Mouse (Mus musculus): ENCODE measurements around the gene Diexf. TPM values are rescaled to one million over a fixed set of nuclear protein-coding genes. Genes with fewer than 3 reads are reported as not detected.

Gene Diexf
- polyA plus RNA-seq, 1 experiment from 2014 or later: 16.2 TPM

DNA sequence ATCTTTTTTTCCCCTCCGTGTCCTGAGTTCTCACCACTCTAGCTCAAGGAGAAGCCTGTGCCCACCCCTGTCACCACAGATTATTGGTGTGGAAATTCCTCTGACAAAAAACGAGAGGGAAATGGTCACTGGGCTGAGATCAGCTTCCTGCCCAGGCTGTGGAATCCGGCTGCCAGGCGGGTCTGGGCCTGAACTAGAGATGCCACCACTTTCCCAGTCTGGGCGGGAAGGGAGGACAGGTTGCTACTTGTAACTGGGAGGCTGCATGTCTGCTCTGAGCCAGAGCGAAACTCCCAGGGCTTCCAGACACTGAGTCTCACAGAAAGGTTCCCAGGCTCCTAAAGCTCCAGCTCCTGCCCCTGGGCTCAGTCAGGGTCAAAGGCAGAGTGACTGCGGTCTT lies 11.0 kb upstream of the Diexf start:
- no peak for ATAC-seq
- POLR2A ChIA-PET: no interaction called here

DNA sequence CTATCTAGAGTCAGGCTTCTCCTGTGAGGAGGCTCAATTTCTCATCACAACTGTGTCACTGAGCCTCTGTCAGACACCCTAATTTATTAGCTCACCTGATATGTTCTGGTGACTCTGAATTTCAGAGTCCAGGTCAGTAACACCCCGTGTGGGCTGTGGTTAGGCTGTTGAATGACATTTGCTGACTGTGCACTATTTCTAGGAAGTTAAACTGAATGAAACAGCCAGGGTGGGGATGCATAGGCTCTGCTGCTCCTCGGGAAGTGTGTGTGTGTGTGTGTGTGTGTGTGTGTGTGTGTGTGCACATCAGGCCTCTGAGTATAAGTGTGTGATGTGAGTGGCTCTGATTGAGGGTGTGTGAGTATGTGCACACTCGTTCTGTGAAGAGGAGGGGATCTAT lies 8.6 kb upstream of the Diexf start:
- ChIA-PET POLR2A (interaction anchor here (0.6 to 1.1 kb wide), 2 partner anchors 9 to 10 kb away, joined by 3 to 5 read pairs; no protein-coding TSS in a partner anchor), CTCF (interaction anchor here (1.0 to 1.2 kb wide), 3 partner anchors 8 to 26 kb away, joined by 3 to 5 read pairs (median 3); partner anchors contain the start of gene Diexf)
- ATAC-seq: no peak
- DNase-seq (ENCODE audit: low read depth, low spot score): no peak
- in situ Hi-C loops (cut with MboI; ENCODE audit: low pct_unique_long_range_greater_than_20kb): no loop called here
- H3K27me3 ChIP-seq: no peaks in the 10 kb centered on the region
- TF ChIP-seq CTCF (IDR thresholded peaks at IDR 0.05): no peak

More for the DNA sequence above, 11.0 kb upstream of the Diexf start:
- in situ Hi-C loops (cut with MboI; ENCODE audit: low pct_unique_long_range_greater_than_20kb): no loop called here
- no peak for DNase-seq (ENCODE audit: low read depth, low spot score)
- CTCF ChIA-PET: no interaction called here
- H3K27me3 ChIP-seq: no peaks in the 10 kb centered on the region
- TF ChIP-seq CTCF (IDR thresholded peaks at IDR 0.05): no peak

DNA sequence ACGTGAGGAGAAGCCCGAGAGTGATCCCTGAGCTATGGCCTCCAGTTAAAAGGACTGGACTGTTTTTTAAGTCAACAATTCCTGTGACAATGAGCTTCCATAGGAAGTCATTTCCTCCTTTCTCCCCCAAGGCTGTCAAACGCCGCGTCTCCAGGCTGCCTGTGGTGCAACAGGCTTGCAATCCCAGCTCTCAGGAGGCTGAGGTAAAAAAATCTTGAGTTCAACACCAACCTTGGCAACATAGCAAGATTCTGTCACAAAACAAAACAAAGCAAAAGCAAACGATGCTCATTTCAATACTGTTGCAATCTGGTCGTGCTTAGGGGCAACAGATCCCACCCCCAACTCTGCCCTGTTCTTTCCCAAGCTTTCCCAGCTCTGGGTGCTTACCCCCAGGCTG lies 8.0 kb upstream of the Diexf start:
- ATAC-seq: no peak
- in situ Hi-C loops (cut with MboI; ENCODE audit: low pct_unique_long_range_greater_than_20kb): no loop called here
- no peak for DNase-seq (ENCODE audit: low read depth, low spot score)
- no peaks in the 10 kb centered on the region for H3K27me3 ChIP-seq
- ChIA-PET CTCF (interaction anchor here (1.0 to 1.2 kb wide), 4 partner anchors 8 to 26 kb away, joined by 3 to 5 read pairs (median 3); partner anchors contain the start of gene Diexf), POLR2A (interaction anchor here (0.8 kb wide), 1 partner anchor 8 kb away, joined by 3 read pairs; the partner anchor contains the start of gene Diexf)
- TF ChIP-seq CTCF (IDR thresholded peaks at IDR 0.05): no peak

DNA sequence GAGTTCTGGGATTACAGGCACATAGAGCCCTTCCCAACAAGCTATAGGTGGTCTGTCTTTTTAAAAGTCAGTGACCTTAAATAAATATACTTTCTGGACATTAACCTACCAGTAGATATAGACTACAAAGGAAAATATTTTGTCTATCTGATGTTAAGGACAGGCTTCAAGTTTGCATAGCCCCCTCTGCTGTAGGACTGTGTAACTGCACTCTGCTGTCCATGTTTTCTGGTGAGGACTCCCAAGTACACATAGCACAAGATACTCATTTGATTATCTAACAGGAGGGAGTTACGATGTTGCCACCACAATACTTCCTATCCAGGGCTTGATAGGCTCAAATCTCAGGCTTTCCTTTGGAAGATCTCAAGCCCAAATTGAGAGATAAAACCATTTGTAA lies 3.7 kb upstream of the Diexf start:
- DNase-seq (ENCODE audit: low read depth, low spot score): no peak
- CTCF ChIA-PET: interaction anchor here (1.0 to 1.1 kb wide), 2 partner anchors 14 to 17 kb away, joined by 3 to 5 read pairs; no protein-coding TSS in a partner anchor
- in situ Hi-C loops (cut with MboI; ENCODE audit: low pct_unique_long_range_greater_than_20kb): no loop called here
- POLR2A ChIA-PET: no interaction called here
- no peak for TF ChIP-seq CTCF (IDR thresholded peaks at IDR 0.05)
- no peak for ATAC-seq
- H3K27me3 ChIP-seq: no peaks in the 10 kb centered on the region

DNA sequence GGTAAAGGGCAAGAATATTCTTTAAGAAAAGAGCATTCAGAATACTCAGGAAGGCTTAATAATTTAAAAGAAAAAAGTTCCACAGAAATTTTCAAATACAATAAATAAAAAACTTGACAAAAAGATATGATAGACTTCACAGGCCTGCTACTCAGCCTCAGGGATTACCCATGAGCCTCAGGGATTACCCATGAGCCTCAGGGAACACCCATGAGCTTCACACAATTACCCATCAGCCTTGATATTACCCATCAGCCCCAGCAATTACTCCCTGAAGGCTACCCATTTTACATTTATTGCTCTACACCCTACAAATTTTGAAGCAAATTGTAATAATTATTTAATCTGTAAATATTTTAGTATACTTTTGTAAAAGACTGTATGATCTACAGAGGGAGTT lies 2.3 kb upstream of the Diexf start:
- ChIA-PET CTCF (no interaction called here), POLR2A (no interaction called here)
- no peak for DNase-seq (ENCODE audit: low read depth, low spot score)
- in situ Hi-C loops (cut with MboI; ENCODE audit: low pct_unique_long_range_greater_than_20kb): no loop called here
- ATAC-seq: no peak
- no peak for TF ChIP-seq CTCF (IDR thresholded peaks at IDR 0.05)
- H3K27me3 ChIP-seq: no peaks in the 10 kb centered on the region

DNA sequence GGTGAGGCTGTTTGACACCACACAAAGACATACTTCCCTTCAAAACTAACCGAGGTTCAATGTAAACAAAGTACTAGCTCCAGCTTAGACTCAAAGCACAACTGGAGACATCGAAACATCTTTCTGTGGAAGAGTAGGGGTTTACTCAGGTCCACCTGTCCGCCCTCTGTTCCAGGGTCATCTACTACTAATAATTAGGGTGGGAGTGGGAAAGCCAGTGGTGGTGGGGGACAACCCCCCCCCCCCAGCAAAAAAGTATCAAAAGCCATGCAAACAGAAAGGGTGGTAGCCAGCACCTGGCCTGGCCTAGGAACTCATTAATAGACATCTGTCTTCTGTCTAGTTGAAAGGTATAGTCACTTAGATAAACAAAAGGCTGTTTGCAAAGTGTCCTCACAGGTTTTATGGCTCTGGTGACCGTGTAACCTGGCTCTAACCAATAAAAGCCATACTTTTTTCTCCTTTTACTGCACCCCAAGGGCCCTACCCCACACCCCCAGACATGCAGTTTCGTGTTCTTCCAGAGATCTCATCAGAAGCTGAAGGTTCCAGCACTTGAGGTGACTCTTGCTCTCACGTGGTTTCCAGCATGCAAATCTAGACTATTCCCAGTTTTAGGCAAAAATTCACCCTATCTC lies 1.4 kb upstream of the Diexf start:
- CTCF ChIA-PET: interaction anchor here (0.9 to 1.2 kb wide), 3 partner anchors 13 to 41 kb away, joined by 3 to 5 read pairs (median 4); no protein-coding TSS in a partner anchor
- in situ Hi-C loops (cut with MboI; ENCODE audit: low pct_unique_long_range_greater_than_20kb): no loop called here
- no peak for DNase-seq (ENCODE audit: low read depth, low spot score)
- no peak for ATAC-seq
- H3K27me3 ChIP-seq: no peaks in the 10 kb centered on the region
- no peak for TF ChIP-seq CTCF (IDR thresholded peaks at IDR 0.05)
- POLR2A ChIA-PET: no interaction called here

DNA sequence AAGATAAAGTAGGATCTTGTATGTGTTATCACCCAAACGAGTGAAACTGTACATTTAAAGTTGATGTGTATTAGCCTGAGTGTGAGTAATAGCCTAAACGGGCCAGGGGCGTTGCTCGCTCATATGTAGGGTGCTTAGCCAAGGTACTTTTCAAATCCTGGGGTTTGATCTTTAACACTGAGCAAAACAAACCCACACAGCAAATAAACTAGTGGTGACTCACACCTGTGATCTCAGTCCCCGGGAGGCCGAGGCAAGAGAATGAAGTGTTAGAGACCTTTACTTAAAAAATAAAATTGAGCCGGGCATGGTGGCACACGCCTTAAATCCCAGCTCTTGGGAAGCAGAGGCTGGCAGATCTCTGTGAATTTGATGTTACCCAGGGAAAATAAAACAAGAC lies 767 bp upstream of the Diexf start:
- ChIA-PET CTCF (interaction anchor here (0.6 to 1.7 kb wide), 14 partner anchors 8 to 905 kb away, joined by 3 to 9 read pairs (median 5); partner anchors contain the start of genes A130010J15Rik and Irf6), POLR2A (interaction anchor here (1.3 to 2.0 kb wide), 2 partner anchors 7 to 42 kb away, joined by 3 to 5 read pairs; no protein-coding TSS in a partner anchor)
- DNase-seq (ENCODE audit: low read depth, low spot score) (no peak), ATAC-seq (peak; percentile 60)
- no peaks in the 10 kb centered on the region for H3K27me3 ChIP-seq
- no peak for TF ChIP-seq CTCF (IDR thresholded peaks at IDR 0.05)
- in situ Hi-C loops (cut with MboI; ENCODE audit: low pct_unique_long_range_greater_than_20kb): no loop called here

DNA sequence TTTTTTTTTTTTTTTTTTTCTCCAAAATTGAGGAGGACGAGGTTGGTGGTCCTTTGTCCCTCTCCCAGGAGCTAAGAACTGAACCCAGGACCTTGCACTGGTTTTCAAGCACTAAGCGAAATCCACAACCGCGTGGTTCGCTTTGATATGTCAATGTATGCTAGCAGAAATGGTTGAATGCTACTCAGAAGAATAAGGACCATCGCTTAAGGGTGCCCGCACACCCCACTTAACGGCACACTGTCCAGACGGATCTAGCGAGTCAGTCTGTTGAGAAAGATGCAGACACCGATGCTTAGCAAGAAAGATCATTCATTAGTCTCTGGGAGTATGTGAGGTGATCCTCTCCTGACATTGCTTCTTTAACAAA lies 369 bp upstream of the Diexf start:
- ChIA-PET CTCF (interaction anchor here (0.6 to 1.7 kb wide), 14 partner anchors 8 to 906 kb away, joined by 3 to 9 read pairs (median 5); partner anchors contain the start of genes A130010J15Rik and Irf6), POLR2A (interaction anchor here (0.7 to 2.0 kb wide), 5 partner anchors 8 to 351 kb away, joined by 3 to 6 read pairs (median 5); no protein-coding TSS in a partner anchor)
- TF ChIP-seq CTCF (IDR thresholded peaks at IDR 0.05): no peak
- ATAC-seq (peak; percentile 23), DNase-seq (ENCODE audit: low read depth, low spot score) (no peak)
- H3K27me3 ChIP-seq: no peaks in the 10 kb centered on the region
- in situ Hi-C loops (cut with MboI; ENCODE audit: low pct_unique_long_range_greater_than_20kb): no loop called here

DNA sequence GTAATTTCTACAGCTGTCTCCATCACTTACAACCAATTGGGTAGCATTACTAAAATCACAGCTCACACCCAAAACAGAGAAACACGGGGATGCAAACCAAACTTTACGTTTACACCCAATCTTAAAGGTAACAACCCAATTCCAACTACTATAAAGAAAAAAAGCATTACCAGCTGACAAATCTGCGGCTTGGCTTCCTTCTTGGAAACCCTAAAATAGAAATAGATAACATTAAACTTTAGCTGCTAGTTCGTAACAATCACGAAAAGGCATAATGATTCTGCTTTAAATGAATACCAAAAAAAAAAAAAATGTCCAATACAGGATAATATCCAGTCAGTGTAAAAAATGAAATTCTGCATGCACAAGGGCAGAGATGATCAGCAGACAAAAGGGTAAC lies 751 bp downstream of the Diexf start:
- no peaks in the 10 kb centered on the region for H3K27me3 ChIP-seq
- in situ Hi-C loops (cut with MboI; ENCODE audit: low pct_unique_long_range_greater_than_20kb): no loop called here
- ATAC-seq (no peak), DNase-seq (ENCODE audit: low read depth, low spot score) (no peak)
- CTCF ChIA-PET: interaction anchor here (1.1 to 1.7 kb wide), 6 partner anchors 19 to 251 kb away, joined by 3 to 7 read pairs (median 4); partner anchors contain the start of gene A130010J15Rik
- TF ChIP-seq CTCF (IDR thresholded peaks at IDR 0.05): no peak
- POLR2A ChIA-PET: interaction anchor here (0.7 to 2.0 kb wide), 4 partner anchors 10 to 400 kb away, joined by 4 to 6 read pairs (median 5); no protein-coding TSS in a partner anchor

DNA sequence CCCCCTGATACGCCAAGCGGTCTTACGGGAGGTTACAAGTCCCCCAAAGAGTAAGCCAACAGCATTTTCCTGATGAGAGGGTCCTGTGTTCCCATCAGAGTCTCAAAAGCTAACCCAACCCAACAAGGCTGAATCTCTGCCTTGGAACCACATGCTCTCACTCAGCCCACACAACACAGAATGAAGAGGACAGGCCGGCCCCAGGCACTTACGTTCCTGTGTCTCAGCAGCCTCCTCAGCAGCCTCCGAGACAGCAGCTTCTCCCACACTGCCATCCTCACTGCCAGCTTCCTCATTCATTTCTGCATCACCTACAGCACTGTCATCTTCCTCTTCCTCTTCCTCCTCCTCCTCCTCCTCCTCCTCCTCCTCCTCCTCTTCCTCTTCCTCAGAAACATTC lies 2.0 kb downstream of the Diexf start:
- ATAC-seq (no peak), DNase-seq (ENCODE audit: low read depth, low spot score) (no peak)
- in situ Hi-C loops (cut with MboI; ENCODE audit: low pct_unique_long_range_greater_than_20kb): no loop called here
- ChIA-PET POLR2A (no interaction called here), CTCF (interaction anchor here (1.2 to 1.4 kb wide), 3 partner anchors 10 to 38 kb away, joined by 3 to 4 read pairs (median 3); no protein-coding TSS in a partner anchor)
- no peak for TF ChIP-seq CTCF (IDR thresholded peaks at IDR 0.05)
- no peaks in the 10 kb centered on the region for H3K27me3 ChIP-seq

DNA sequence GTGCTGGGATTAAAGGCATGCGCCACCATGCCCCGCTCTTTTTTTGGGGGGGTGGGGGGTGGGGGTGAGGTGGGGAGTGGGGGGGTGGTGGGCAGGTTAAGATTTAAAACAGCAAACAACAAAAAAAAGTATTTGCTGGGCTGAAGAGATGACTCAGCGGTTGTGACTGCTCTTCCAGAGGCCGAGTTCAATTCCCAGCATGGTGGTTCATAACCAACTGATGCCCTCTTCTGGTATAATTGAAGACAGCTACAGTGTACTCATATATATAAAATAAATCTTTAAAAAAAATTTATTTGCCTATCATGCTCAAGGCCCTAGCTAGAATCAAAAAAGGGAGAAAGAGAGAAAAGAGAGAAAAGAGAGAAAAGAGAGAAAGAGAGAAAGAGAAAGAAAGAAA lies 4.2 kb downstream of the Diexf start:
- DNase-seq (ENCODE audit: low read depth, low spot score): no peak
- H3K27me3 ChIP-seq: no peaks in the 10 kb centered on the region
- TF ChIP-seq CTCF (IDR thresholded peaks at IDR 0.05): peak; percentile 40
- POLR2A ChIA-PET: no interaction called here
- in situ Hi-C loops (cut with MboI; ENCODE audit: low pct_unique_long_range_greater_than_20kb): no loop called here
- no peak for ATAC-seq
- CTCF ChIA-PET: no interaction called here
